Mouse (Mus musculus) bone marrow macrophage, adult 2 months (primary cell): ENCODE data around the gene Ybx1. TPM values are rescaled to one million over a fixed set of nuclear protein-coding genes. Genes with fewer than 3 reads are reported as not detected.
"Not testable (repeated sequence)": the region's sequence is repeated elsewhere in the genome, so short reads cannot be mapped to it uniquely, and the experiment has no call there.

Experiments used
- H3K27ac ChIP-seq: 2 replicates; pipeline ENCODE4 v1.5.1; 2012; ENCODE audit warnings: low read depth, low read length; ENCODE audit not compliant: insufficient read depth
- H3K4me1 ChIP-seq: 2 replicates; pipeline ENCODE4 v1.6.1; 2012; ENCODE audit warnings: low read length; ENCODE audit not compliant: control insufficient read depth, insufficient read depth
- H3K4me3 ChIP-seq: 2 replicates; pipeline ENCODE4 v1.5.1; 2012; ENCODE audit warnings: mild to moderate bottlenecking, low read length, moderate library complexity; ENCODE audit not compliant: insufficient read depth
- CTCF ChIP-seq: IDR thresholded peaks from 2 replicates; pipeline ENCODE4 v1.5.1; 2012; ENCODE audit warnings: low read depth, mild to moderate bottlenecking, low read length, moderate library complexity
- POLR2A ChIP-seq: IDR thresholded peaks from 2 replicates; pipeline ENCODE4 v1.6.1; 2012; ENCODE audit warnings: mild to moderate bottlenecking, low read depth, low read length, borderline replicate concordance
- polyA plus RNA-seq: library from polyadenylated mRNA; stranded (reverse); fragments of >200 nt; gene quantifications from 2 replicates; pipeline ENCODE4 v1.2.4, GENCODE M21; 2012; ENCODE audit not compliant: missing spikeins, insufficient read depth, insufficient read length

The Ybx1 gene
- polyA plus RNA-seq, 1 experiment: 787 TPM

GRCm38 (mm10) chr4:119301777-119302176 lies 7.4 kb upstream of the Ybx1 start:
- H3K4me1 ChIP-seq: peaks cover 20% of the 10 kb centered on the region
- no peak overlapping the region for H3K27ac ChIP-seq
- TF ChIP-seq CTCF (no peak), POLR2A (no peak)
- no peak overlapping the region for H3K4me3 ChIP-seq

- Histone ChIP-seq H3K27ac (no peak overlapping the region), H3K4me1 (peaks cover 20% of the 10 kb centered on the region), H3K4me3 (no peak overlapping the region)
- no peak for TF ChIP-seq POLR2A
- TF ChIP-seq CTCF: no peak
Measured at GRCm38 (mm10) chr4:119300761-119301160, 6.4 kb upstream of the Ybx1 start.

- TF ChIP-seq CTCF (no peak), POLR2A (no peak)
- Histone ChIP-seq H3K27ac (no peak overlapping the region), H3K4me1 (peaks cover 12% of the 10 kb centered on the region), H3K4me3 (no peak overlapping the region)
Measured at GRCm38 (mm10) chr4:119297361-119297760, 3.0 kb upstream of the Ybx1 start.

- TF ChIP-seq POLR2A (no peak), CTCF (no peak)
- Histone ChIP-seq H3K27ac (peak overlapping the region; percentile 74; the same call in 1 of the 2 replicates), H3K4me1 (peaks cover 10% of the 10 kb centered on the region), H3K4me3 (peak overlapping the region; percentile 89)
Measured at GRCm38 (mm10) chr4:119295134-119295453, 690 bp upstream of the Ybx1 start.

GRCm38 (mm10) chr4:119293574-119294258 lies 688 bp downstream of the Ybx1 start:
- Histone ChIP-seq H3K4me1 (peaks cover 10% of the 10 kb centered on the region), H3K4me3 (peak overlapping the region; percentile 98), H3K27ac (peak overlapping the region; percentile 93)
- TF ChIP-seq POLR2A (no peak), CTCF (no peak)

GRCm38 (mm10) chr4:119292771-119293573 lies 1.4 kb downstream of the Ybx1 start:
- H3K4me3 ChIP-seq: peak overlapping the region; percentile 98
- no peak for TF ChIP-seq CTCF
- TF ChIP-seq POLR2A: no peak
- peak overlapping the region; percentile 93 for H3K27ac ChIP-seq
- H3K4me1 ChIP-seq: peaks cover 12% of the 10 kb centered on the region

GRCm38 (mm10) chr4:119291921-119292320 lies 2.5 kb downstream of the Ybx1 start:
- no peak for TF ChIP-seq CTCF
- TF ChIP-seq POLR2A: no peak
- Histone ChIP-seq H3K27ac (no peak overlapping the region), H3K4me3 (peak overlapping the region; percentile 98), H3K4me1 (peaks cover 17% of the 10 kb centered on the region)

- no peak for TF ChIP-seq POLR2A
- Histone ChIP-seq H3K4me1 (peaks cover 13% of the 10 kb centered on the region; the same call in 1 of the 2 replicates), H3K27ac (no peak overlapping the region), H3K4me3 (no peak overlapping the region)
Measured at GRCm38 (mm10) chr4:119285336-119285735, 9.1 kb downstream of the Ybx1 start.

- TF ChIP-seq CTCF (no peak), POLR2A (no peak)
- Histone ChIP-seq H3K4me1 (peaks cover 12% of the 10 kb centered on the region; the same call in 1 of the 2 replicates), H3K27ac (no peak overlapping the region)
Measured at GRCm38 (mm10) chr4:119284861-119285260, 9.5 kb downstream of the Ybx1 start.

GRCm38 (mm10) chr4:119278784-119279183 lies 15.6 kb downstream of the Ybx1 start:
- H3K4me1 ChIP-seq: peaks cover 11% of the 10 kb centered on the region
- not testable (repeated sequence) for H3K4me3 ChIP-seq, H3K27ac ChIP-seq

More at GRCm38 (mm10) chr4:119284861-119285260, 9.5 kb downstream of the Ybx1 start:
- no peak overlapping the region for H3K4me3 ChIP-seq
